In genomic region chr2:27411688-27412174, GRCm38 (mm10) we compare ENCODE assay signal across 8 mouse cellular contexts. TPM values are rescaled to one million over a fixed set of nuclear protein-coding genes. Genes with fewer than 3 reads are reported as not detected.
DNase-seq lines count a peak whose midpoint lies in the region; ATAC-seq lines count a peak whose summit lies in the region.

No protein-coding gene starts in this region.

- DNase-seq in A20 (ENCODE audit: low read depth, low spot score) (peak; percentile 90), liver (peak; percentile 71)
- DNase-seq in hindbrain, embryonic 10.5 days (ENCODE audit: low spot score), result peak; percentile 68
- DNase-seq in frontal cortex, postnatal 25 days (ENCODE audit: low spot score in 2 of 2), result no peak
- DNase-seq in urinary bladder, adult 2 months (ENCODE audit: low spot score), result no peak
- DNase-seq in layer of hippocampus, postnatal 14 days (ENCODE audit: low spot score in 2 of 2), result no peak

- WGBS in hindbrain, embryonic 10.5 days, result 10% methylated on average over 8 of the region's 8 CpGs
- 17% methylated on average over 8 of the region's 8 CpGs for WGBS in midbrain, embryonic 15.5 days

- no peaks in the 10 kb centered on the region for H3K27me3 ChIP-seq in hindbrain, embryonic 10.5 days (ENCODE audit: insufficient read depth, poor library complexity, severe bottlenecking)
- H3K27me3 ChIP-seq in midbrain, embryonic 15.5 days (replicated peaks), result no peaks in the 10 kb centered on the region

- no peak overlapping the region for H3K4me2 ChIP-seq in midbrain, embryonic 15.5 days

- no peaks in the 10 kb centered on the region for H3K9me3 ChIP-seq in hindbrain, embryonic 10.5 days
- no peaks in the 10 kb centered on the region for H3K9me3 ChIP-seq in midbrain, embryonic 15.5 days

- H3K27ac ChIP-seq in hindbrain, embryonic 10.5 days, result peak overlapping the region; percentile 89
- H3K27ac ChIP-seq in midbrain, embryonic 15.5 days, result peak overlapping the region; percentile 57

- H3K4me1 ChIP-seq in hindbrain, embryonic 10.5 days (replicated peaks), result peaks cover 96% of the 10 kb centered on the region
- peaks cover 64% of the 10 kb centered on the region for H3K4me1 ChIP-seq in midbrain, embryonic 15.5 days

- H3K4me3 ChIP-seq in hindbrain, embryonic 10.5 days, result peak overlapping the region; percentile 25
- no peak overlapping the region for H3K4me3 ChIP-seq in midbrain, embryonic 15.5 days

- H3K9ac ChIP-seq in midbrain, embryonic 15.5 days, result no peak overlapping the region

- H3K36me3 ChIP-seq in hindbrain, embryonic 10.5 days, result no peaks in the 10 kb centered on the region
- no peaks in the 10 kb centered on the region for H3K36me3 ChIP-seq in midbrain, embryonic 15.5 days (replicated peaks)

- peak; percentile 67 for ATAC-seq in common myeloid progenitor, adult 5-6 weeks (replicated peaks; ENCODE audit: low read depth, poor library complexity, severe bottlenecking)
- 0 out of 2 replicates have a peak, but pooled peaks have one; percentile 19 for ATAC-seq in midbrain, embryonic 15.5 days (replicated peaks)

RNA-seq across cellular contexts. Expression of gene Vav2, which starts 15.1 kb away (rescaled TPM):
- 8.2 and 11.6 TPM in 2 replicates for total RNA-seq in common myeloid progenitor, adult 5-6 weeks (2017)
- 13.6 and 16.9 TPM in 2 replicates for polyA plus RNA-seq in hindbrain, embryonic 10.5 days (2016; fragmentation: Nextera tagmentation; extraction: Ambion mirVana)
- polyA plus RNA-seq in midbrain, embryonic 15.5 days (2015; fragmentation: Nextera tagmentation; extraction: Ambion mirVana), result 13.9 and 15.7 TPM in 2 replicates
- polyA plus RNA-seq in urinary bladder, adult 2 months (2012; rRNA removed), result 24.7 and 25.8 TPM in 2 replicates
- total RNA-seq in layer of hippocampus, postnatal 14 days (2021), result 10 to 100 TPM; 19.5 to 21.8 TPM

RNA-seq across cellular contexts. Expression of gene Brd3os, which starts 30.4 kb away (rescaled TPM):
- 0.05 and 0.15 TPM in 2 replicates for total RNA-seq in common myeloid progenitor, adult 5-6 weeks (2017)
- 9.9 and 16.5 TPM in 2 replicates for polyA plus RNA-seq in hindbrain, embryonic 10.5 days (2016; fragmentation: Nextera tagmentation; extraction: Ambion mirVana)
- polyA plus RNA-seq in midbrain, embryonic 15.5 days (2015; fragmentation: Nextera tagmentation; extraction: Ambion mirVana), result 42.7 and 44.5 TPM in 2 replicates
- polyA plus RNA-seq in urinary bladder, adult 2 months (2012; rRNA removed), result 8.0 and 10.2 TPM in 2 replicates
- 10 to 100 TPM; 23.4 to 25.8 TPM for total RNA-seq in layer of hippocampus, postnatal 14 days (2021)

Comparison
In these comparisons a context has a peak if more than half of its experiments do, and no peak if none do; other contexts are left out.
1. DNase-seq: peak in A20 (single experiment), hindbrain, embryonic 10.5 days (single experiment) and liver (single experiment); none in frontal cortex, postnatal 25 days (0 of 2), urinary bladder, adult 2 months (single experiment) and layer of hippocampus, postnatal 14 days (0 of 2).